Mouse (Mus musculus) splenic B cell, adult 2 months (primary cell): ENCODE measurements around the gene Stoml3.

ENCODE experiments used
- DNase-seq: peaks from one replicate; pipeline ENCODE4 v3.0.0-alpha.2; 2011; ENCODE audit warnings: low read depth, low spot score
- H3K27me3 ChIP-seq: 2 replicates; pipeline ENCODE4 v1.6.1; 2012; ENCODE audit warnings: mild to moderate bottlenecking, low read length, moderate library complexity, mixed read lengths; ENCODE audit not compliant: control insufficient read depth, poor library complexity, insufficient read depth, severe bottlenecking
- H3K36me3 ChIP-seq: 2 replicates; pipeline ENCODE4 v1.6.1; 2012; ENCODE audit warnings: mild to moderate bottlenecking, low read length, moderate library complexity, mixed read lengths; ENCODE audit not compliant: control insufficient read depth, poor library complexity, insufficient read depth, severe bottlenecking

Stoml3 gene

GRCm38 (mm10) chr3:53464146-53464698 lies 24.2 kb upstream of the Stoml3 start:
- no peaks in the 10 kb centered on the region for H3K27me3 ChIP-seq
- peak; percentile 9 for DNase-seq
- no peaks in the 10 kb centered on the region for H3K36me3 ChIP-seq

GRCm38 (mm10) chr3:53465330-53465729 lies 23.1 kb upstream of the Stoml3 start:
- no peaks in the 10 kb centered on the region for H3K27me3 ChIP-seq
- no peaks in the 10 kb centered on the region for H3K36me3 ChIP-seq
- no peak for DNase-seq

GRCm38 (mm10) chr3:53466481-53466880 lies 22.0 kb upstream of the Stoml3 start:
- peak; percentile 53 for DNase-seq
- Histone ChIP-seq H3K27me3 (no peaks in the 10 kb centered on the region), H3K36me3 (peaks cover 1% of the 10 kb centered on the region)

GRCm38 (mm10) chr3:53467356-53467755 lies 21.1 kb upstream of the Stoml3 start:
- Histone ChIP-seq H3K27me3 (no peaks in the 10 kb centered on the region), H3K36me3 (peaks cover 5% of the 10 kb centered on the region)
- DNase-seq = no peak

GRCm38 (mm10) chr3:53469650-53470049 lies 18.8 kb upstream of the Stoml3 start:
- H3K27me3 ChIP-seq = no peaks in the 10 kb centered on the region
- no peak for DNase-seq
- H3K36me3 ChIP-seq = peaks cover 9% of the 10 kb centered on the region

GRCm38 (mm10) chr3:53472061-53472460 lies 16.4 kb upstream of the Stoml3 start:
- H3K27me3 ChIP-seq = no peaks in the 10 kb centered on the region
- H3K36me3 ChIP-seq = peaks cover 9% of the 10 kb centered on the region
- DNase-seq = no peak

- DNase-seq = no peak
- Histone ChIP-seq H3K27me3 (no peaks in the 10 kb centered on the region), H3K36me3 (peaks cover 10% of the 10 kb centered on the region)
These were observed 14.3 kb upstream of the Stoml3 start for GRCm38 (mm10) chr3:53474179-53474578.

- peak; percentile 55 for DNase-seq
- Histone ChIP-seq H3K36me3 (peaks cover 10% of the 10 kb centered on the region), H3K27me3 (no peaks in the 10 kb centered on the region)
These were observed 12.6 kb upstream of the Stoml3 start for GRCm38 (mm10) chr3:53475889-53476288.

- no peak for DNase-seq
- Histone ChIP-seq H3K27me3 (no peaks in the 10 kb centered on the region), H3K36me3 (peaks cover 6% of the 10 kb centered on the region)
These were observed 11.0 kb upstream of the Stoml3 start for GRCm38 (mm10) chr3:53477468-53477867.

GRCm38 (mm10) chr3:53478419-53479046 lies 9.9 kb upstream of the Stoml3 start:
- no peak for DNase-seq
- peaks cover 6% of the 10 kb centered on the region for H3K36me3 ChIP-seq
- no peaks in the 10 kb centered on the region for H3K27me3 ChIP-seq

- peak; percentile 49 for DNase-seq
- no peaks in the 10 kb centered on the region for H3K27me3 ChIP-seq
- peaks cover 2% of the 10 kb centered on the region for H3K36me3 ChIP-seq
These were observed 4.9 kb upstream of the Stoml3 start for GRCm38 (mm10) chr3:53483414-53484059.

GRCm38 (mm10) chr3:53486561-53486960 lies 1.9 kb upstream of the Stoml3 start:
- Histone ChIP-seq H3K27me3 (no peaks in the 10 kb centered on the region), H3K36me3 (no peaks in the 10 kb centered on the region)
- DNase-seq = no peak

- H3K36me3 ChIP-seq = no peaks in the 10 kb centered on the region
- no peak for DNase-seq
- no peaks in the 10 kb centered on the region for H3K27me3 ChIP-seq
These were observed 1.4 kb upstream of the Stoml3 start for GRCm38 (mm10) chr3:53486996-53487576.

GRCm38 (mm10) chr3:53498351-53498905 lies 10.0 kb downstream of the Stoml3 start:
- H3K27me3 ChIP-seq = no peaks in the 10 kb centered on the region
- no peak for DNase-seq
- H3K36me3 ChIP-seq = no peaks in the 10 kb centered on the region

GRCm38 (mm10) chr3:53502428-53502827 lies 14.0 kb downstream of the Stoml3 start:
- peak; percentile 55 for DNase-seq

More at GRCm38 (mm10) chr3:53502428-53502827, 14.0 kb downstream of the Stoml3 start:
- Histone ChIP-seq H3K27me3 (no peaks in the 10 kb centered on the region), H3K36me3 (no peaks in the 10 kb centered on the region)
